Mouse (Mus musculus): ENCODE measurements at regions not wholly inside any gene's neighbourhood (a gene's known extent, or its start where the extent isn't known, plus 50 kb on each side); places are given as distances from the start of the nearest gene placed in this dataset.

DNA sequence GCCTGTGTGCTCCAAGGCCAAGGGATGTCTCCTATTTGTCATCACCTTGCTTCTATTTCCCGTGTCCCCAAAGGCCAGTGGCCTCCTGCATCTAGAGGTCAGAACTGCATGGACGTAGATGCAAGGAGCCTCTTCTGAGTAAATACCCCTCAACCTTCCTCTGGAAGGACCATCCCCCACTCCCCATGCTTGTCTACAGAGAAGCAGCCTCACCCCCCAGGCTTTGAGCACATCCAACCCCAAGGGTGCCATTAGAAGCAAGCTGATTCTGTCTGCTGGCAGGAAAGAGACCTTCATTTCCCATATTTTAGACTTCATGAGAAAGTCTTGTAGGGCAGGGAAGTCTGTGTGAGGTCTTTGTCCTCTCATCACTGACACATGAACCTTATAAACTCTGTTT is 132.2 kb downstream of the Tshz3 start:
- TF ChIP-seq TAL1 (conservative IDR thresholded peaks at IDR 0.05; ENCODE audit: low read depth, low read length) (no peak), CTCF (IDR thresholded peaks at IDR 0.05; ENCODE audit: low read depth, low read length) (no peak)
